27 mouse cellular contexts compared by ENCODE assay signal in the genomic region with DNA sequence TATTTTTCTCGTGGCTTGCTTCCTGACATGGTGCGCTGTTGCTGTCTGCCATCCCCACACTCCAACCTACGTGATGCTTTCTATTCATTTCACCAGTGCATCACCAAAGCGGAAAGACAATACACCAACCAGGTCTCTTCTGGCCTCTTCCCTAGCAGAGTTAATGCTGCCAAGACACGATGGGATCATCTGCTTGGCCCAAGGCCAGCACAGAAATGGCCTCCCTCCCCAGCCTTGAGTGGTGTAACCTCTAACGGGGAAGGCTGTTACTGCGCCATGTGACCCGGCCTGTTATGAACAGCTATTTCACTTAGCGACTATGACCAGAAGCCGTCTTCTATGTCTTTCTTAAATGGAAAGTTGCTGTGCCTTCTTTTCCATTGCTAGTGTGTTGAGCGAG.
DNase-seq lines count a peak whose midpoint lies in the region; ATAC-seq lines count a peak whose summit lies in the region.
"Had no signal": no experiment of that assay in that cellular context is flagged by ENCODE, and none has a peak within 500 bp of the region (broad histone marks: within the 10 kb centered on the region; RNA-seq: fewer than 3 reads in every experiment).

No protein-coding gene starts in this region.

- no peak overlapping the region for H3K9ac ChIP-seq in neural tube, embryonic 14.5 days (replicated peaks; ENCODE audit: low read depth, low read length)
- no peak overlapping the region for H3K9ac ChIP-seq in neural tube, embryonic 15.5 days (replicated peaks)
- H3K9ac ChIP-seq: heart, embryonic 15.5 days; limb, embryonic 13.5 days; liver, embryonic 12.5 days; midbrain, embryonic 12.5 days; stomach, embryonic 15.5 days had no signal

- H3K4me1 ChIP-seq in neural tube, embryonic 14.5 days (ENCODE audit: control insufficient read depth, insufficient read depth, low read length), result 0 out of 2 replicates have a peak, but pooled peaks cover 3% of the 10 kb centered on the region
- peaks cover 4% of the 10 kb centered on the region; the same call in 1 of the 2 replicates for H3K4me1 ChIP-seq in neural tube, embryonic 15.5 days
- H3K4me1 ChIP-seq: heart, embryonic 15.5 days; liver, embryonic 12.5 days; stomach, embryonic 15.5 days had no signal

- no peak for DNase-seq in frontal cortex, postnatal 10 days (ENCODE audit: low spot score in 2 of 2)
- DNase-seq in left cerebral cortex, postnatal 4 days, result peak; percentile 35
- no peak for DNase-seq in left cerebral cortex, postnatal 14 days (ENCODE audit: low spot score in 2 of 2)
- no peak for DNase-seq in spleen, postnatal 14 days (ENCODE audit: low spot score in 2 of 2)
- DNase-seq: B cell, adult 2 months; cerebellum, adult 11 months; gastrocnemius, adult 2 months; heart, postnatal 4 days; kidney, adult 9 months; kidney, postnatal 14 days; layer of hippocampus, postnatal 36 days; lung, adult 18-20 months; retina, postnatal 1 day; right cerebral cortex, postnatal 25 days; thymus, postnatal 25 days had no signal

- 87% methylated on average over 11 of the region's 11 CpGs for WGBS in neural tube, embryonic 14.5 days
- WGBS in neural tube, embryonic 15.5 days, result 79% methylated on average over 11 of the region's 11 CpGs

- H3K4me2 ChIP-seq in neural tube, embryonic 14.5 days (ENCODE audit: low read depth, low read length), result no peak overlapping the region
- no peak overlapping the region for H3K4me2 ChIP-seq in neural tube, embryonic 15.5 days
- H3K4me2 ChIP-seq: heart, embryonic 15.5 days; limb, embryonic 13.5 days; liver, embryonic 12.5 days; midbrain, embryonic 12.5 days; stomach, embryonic 15.5 days had no signal

- H3K9me3 ChIP-seq in neural tube, embryonic 14.5 days (ENCODE audit: control insufficient read depth, low read length), result no peaks in the 10 kb centered on the region
- no peaks in the 10 kb centered on the region for H3K9me3 ChIP-seq in neural tube, embryonic 15.5 days (replicated peaks)
- H3K9me3 ChIP-seq: forebrain, embryonic 10.5 days; heart, embryonic 15.5 days; limb, embryonic 13.5 days; liver, embryonic 12.5 days; midbrain, embryonic 12.5 days; stomach, embryonic 15.5 days had no signal

- peak; percentile 64 for ATAC-seq in frontal cortex, adult (ENCODE audit: low TSS enrichment)
- ATAC-seq in neural tube, embryonic 14.5 days (ENCODE audit: low read depth), result peak; percentile 15; the same call in 1 of the 2 replicates
- no peak for ATAC-seq in neural tube, embryonic 15.5 days (ENCODE audit: low FRiP score)
- ATAC-seq: inflammation-experienced regulatory T-cells, adult 6 months; liver, embryonic 12.5 days; Patski had no signal

- intact Hi-C loops in left cerebral cortex, postnatal 4 days (cut with DNase I), result no loop called here
- intact Hi-C loops in left cerebral cortex, postnatal 14 days (cut with DNase I), result no loop called here

- H3K36me3 ChIP-seq in neural tube, embryonic 14.5 days (ENCODE audit: control insufficient read depth, insufficient read depth, low read length), result peaks cover 10% of the 10 kb centered on the region; the same call in 1 of the 2 replicates
- H3K36me3 ChIP-seq in neural tube, embryonic 15.5 days, result peaks cover 16% of the 10 kb centered on the region

- no peaks in the 10 kb centered on the region for H3K27me3 ChIP-seq in neural tube, embryonic 14.5 days (ENCODE audit: control insufficient read depth, insufficient read depth, low read length)
- no peaks in the 10 kb centered on the region for H3K27me3 ChIP-seq in neural tube, embryonic 15.5 days (replicated peaks)
- H3K27me3 ChIP-seq: CH12.LX; heart, embryonic 15.5 days; limb, embryonic 13.5 days; liver, embryonic 12.5 days; midbrain, embryonic 12.5 days; Patski; stomach, embryonic 15.5 days had no signal

- H3K4me3 ChIP-seq in neural tube, embryonic 14.5 days (ENCODE audit: low read depth, low read length), result no peak overlapping the region
- H3K4me3 ChIP-seq in neural tube, embryonic 15.5 days (replicated peaks), result no peak overlapping the region
- H3K4me3 ChIP-seq: forebrain, embryonic 10.5 days; gastrocnemius, adult 2 months; heart, embryonic 15.5 days; limb, embryonic 13.5 days; liver, embryonic 12.5 days; midbrain, embryonic 12.5 days; stomach, embryonic 15.5 days had no signal

- no peak overlapping the region for H3K27ac ChIP-seq in neural tube, embryonic 14.5 days (ENCODE audit: low read depth, low read length)
- no peak overlapping the region for H3K27ac ChIP-seq in neural tube, embryonic 15.5 days (replicated peaks)
- H3K27ac ChIP-seq: forebrain, embryonic 10.5 days; gastrocnemius, adult 2 months; heart, embryonic 15.5 days; limb, embryonic 13.5 days; liver, embryonic 12.5 days; midbrain, embryonic 12.5 days; stomach, embryonic 15.5 days had no signal
